ENCODE assay signal across 7 mouse cellular contexts in genomic region chr11:86949951-86950441, GRCm38 (mm10). TPM values are rescaled to one million over a fixed set of nuclear protein-coding genes. Genes with fewer than 3 reads are reported as not detected.
A peak's percentile ranks its signal among the peaks of the same experiment; 100 is the strongest.
DNase-seq lines count a peak whose midpoint lies in the region; ATAC-seq lines count a peak whose summit lies in the region.

No protein-coding gene starts in this region.

- H3K4me1 ChIP-seq in intestine, embryonic 15.5 days (replicated peaks), result 0 out of 2 replicates have a peak, but pooled peaks cover 24% of the 10 kb centered on the region
- H3K4me1 ChIP-seq in stomach, embryonic 15.5 days, result peaks cover 20% of the 10 kb centered on the region

- intact Hi-C loops in gastrocnemius, postnatal 14 days (cut with DNase I; ENCODE audit: low total_unique reads), result no loop called here

- WGBS in intestine, embryonic 15.5 days, result 61% methylated on average over 9 of the region's 9 CpGs
- 59% methylated on average over 9 of the region's 9 CpGs for WGBS in stomach, embryonic 15.5 days

- ATAC-seq in intestine, embryonic 15.5 days, result no peak
- no peak for ATAC-seq in stomach, embryonic 15.5 days (ENCODE audit: insufficient read depth, low FRiP score, low read depth)

- H3K27me3 ChIP-seq in intestine, embryonic 15.5 days (replicated peaks), result no peaks in the 10 kb centered on the region
- no peaks in the 10 kb centered on the region for H3K27me3 ChIP-seq in stomach, embryonic 15.5 days (replicated peaks)

- no peaks in the 10 kb centered on the region for H3K36me3 ChIP-seq in intestine, embryonic 15.5 days
- no peaks in the 10 kb centered on the region for H3K36me3 ChIP-seq in stomach, embryonic 15.5 days

- peak overlapping the region; percentile 18; the same call in 1 of the 2 replicates for H3K27ac ChIP-seq in intestine, embryonic 15.5 days
- H3K27ac ChIP-seq in stomach, embryonic 15.5 days, result peak overlapping the region; percentile 71

- peak; percentile 95 for DNase-seq in brain, adult 2 months (ENCODE audit: low read depth, low spot score)
- peak; percentile 34 for DNase-seq in brain, embryonic 18.5 days (ENCODE audit: low read depth, low spot score)
- DNase-seq in gastrocnemius, postnatal 14 days, result peak; percentile 67
- DNase-seq in spleen, adult 18-20 months, result no peak
- DNase-seq in adrenal gland, adult 8-10 months, result no peak

- no peak overlapping the region for H3K4me3 ChIP-seq in intestine, embryonic 15.5 days (replicated peaks)
- no peak overlapping the region for H3K4me3 ChIP-seq in stomach, embryonic 15.5 days (replicated peaks)

- no peak overlapping the region for H3K4me2 ChIP-seq in intestine, embryonic 15.5 days (replicated peaks)
- no peak overlapping the region for H3K4me2 ChIP-seq in stomach, embryonic 15.5 days

- no peaks in the 10 kb centered on the region for H3K9me3 ChIP-seq in intestine, embryonic 15.5 days
- no peaks in the 10 kb centered on the region for H3K9me3 ChIP-seq in stomach, embryonic 15.5 days

- H3K9ac ChIP-seq in intestine, embryonic 15.5 days, result no peak overlapping the region
- H3K9ac ChIP-seq in stomach, embryonic 15.5 days, result no peak overlapping the region

RNA-seq across cellular contexts. Expression of gene Ypel2, which starts 43.5 kb away (rescaled TPM):
- total RNA-seq in gastrocnemius, postnatal 14 days (2021), result 1 to 10 TPM; 6.7 to 9.7 TPM
- polyA plus RNA-seq in intestine, embryonic 15.5 days (2015; fragmentation: Nextera tagmentation; extraction: Ambion mirVana), result 7.5 TPM in 2 replicates
- 7.7 and 10.0 TPM in 2 replicates for polyA plus RNA-seq in stomach, embryonic 15.5 days (2015; fragmentation: Nextera tagmentation; extraction: Ambion mirVana)
- 10 to 100 TPM; 22.2 to 53.0 (median 26.6) TPM for total RNA-seq in adrenal gland, adult 8-10 months (2022)

Comparison
In these comparisons a context has a peak if more than half of its experiments do, and no peak if none do; other contexts are left out.
1. DNase-seq: peak in brain, adult 2 months (single experiment), brain, embryonic 18.5 days (single experiment) and gastrocnemius, postnatal 14 days (single experiment); none in spleen, adult 18-20 months (0 of 2) and adrenal gland, adult 8-10 months (single experiment).